Mouse (Mus musculus) cerebellum, adult 8-10 months (tissue): ENCODE measurements around the gene Mthfsd.
"Not testable (repeated sequence)": the region's sequence is repeated elsewhere in the genome, so short reads cannot be mapped to it uniquely, and the experiment has no call there.

Experiments used
- DNase-seq: peaks from one replicate; pipeline ENCODE4 v3.0.0; 2022

The Mthfsd gene

DNA sequence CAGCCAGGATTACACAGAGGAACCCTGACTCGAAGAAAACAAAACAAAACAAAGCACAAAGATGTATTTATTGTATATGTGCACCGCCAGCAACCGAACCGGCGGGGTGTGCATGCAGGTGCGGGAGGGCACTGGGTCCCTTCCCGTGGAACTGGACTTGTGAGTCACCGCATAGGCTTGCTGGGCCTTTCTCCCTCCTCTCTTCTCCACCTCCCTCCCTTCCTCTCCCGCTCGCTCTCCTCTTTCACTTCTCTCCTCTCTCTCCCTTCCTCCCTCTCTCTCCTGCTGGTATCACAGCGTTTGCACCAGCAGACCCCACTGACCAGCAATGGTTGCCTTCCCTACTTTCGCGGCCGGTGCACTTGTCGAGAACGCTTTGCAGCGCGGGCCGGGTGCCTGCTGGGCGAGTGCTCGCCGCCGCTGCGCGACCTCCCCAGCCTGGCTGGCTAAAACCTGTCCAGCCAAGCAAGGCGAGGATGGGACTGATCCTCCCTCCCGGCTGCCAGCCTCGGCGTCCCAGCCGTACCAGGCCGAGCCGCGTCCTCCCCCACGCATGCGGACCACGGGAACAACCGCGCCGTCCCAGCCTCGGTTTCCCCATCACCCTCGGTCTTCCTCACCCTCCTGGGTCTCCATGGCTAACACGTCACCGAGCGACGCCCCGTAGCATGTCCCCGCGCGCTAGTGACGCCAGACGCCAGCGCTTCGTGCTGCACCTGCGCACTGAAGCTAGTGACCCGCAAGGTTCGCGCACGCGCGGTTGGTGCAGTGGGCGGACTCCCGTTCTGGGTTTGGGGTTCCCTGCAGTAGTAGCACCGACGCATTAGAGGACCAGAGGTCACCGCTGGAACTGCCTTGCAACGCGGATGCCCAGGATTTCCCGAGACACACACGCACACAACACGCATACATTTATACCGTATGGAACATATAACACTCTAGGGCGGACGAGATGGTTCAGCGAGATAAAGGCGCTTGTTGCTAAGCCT, at the start of gene Mthfsd:
Gene Mthfsd (minus strand): TSS at position 725 of the 989 bp plus-strand sequence.
- DNase-seq = peak; percentile 98

DNA sequence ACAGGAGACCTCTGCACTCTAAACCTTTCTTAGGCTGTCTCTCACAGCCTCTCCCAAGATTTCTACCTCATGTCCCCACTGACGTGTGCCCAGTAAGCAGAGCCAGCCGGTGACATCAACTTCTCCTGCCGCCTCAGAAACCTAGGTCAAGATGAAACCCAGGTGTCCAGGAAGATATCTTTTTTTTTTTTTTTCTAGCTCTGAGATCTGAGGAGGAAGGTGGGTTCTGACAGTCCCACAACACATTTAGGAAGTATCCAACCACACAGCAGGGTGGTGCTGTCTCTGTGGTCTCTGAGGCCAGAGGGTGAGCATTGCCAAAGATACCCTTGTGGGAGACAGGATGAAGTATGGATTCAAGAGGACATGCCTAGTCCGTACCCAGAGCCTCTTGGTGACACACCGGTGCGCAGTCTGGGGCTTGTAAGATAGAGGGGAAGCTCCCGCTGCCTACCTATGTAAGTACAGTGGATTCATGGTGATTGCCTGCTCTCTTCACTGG, 48.8 kb upstream of the Mthfsd start:
- no peak for DNase-seq

DNA sequence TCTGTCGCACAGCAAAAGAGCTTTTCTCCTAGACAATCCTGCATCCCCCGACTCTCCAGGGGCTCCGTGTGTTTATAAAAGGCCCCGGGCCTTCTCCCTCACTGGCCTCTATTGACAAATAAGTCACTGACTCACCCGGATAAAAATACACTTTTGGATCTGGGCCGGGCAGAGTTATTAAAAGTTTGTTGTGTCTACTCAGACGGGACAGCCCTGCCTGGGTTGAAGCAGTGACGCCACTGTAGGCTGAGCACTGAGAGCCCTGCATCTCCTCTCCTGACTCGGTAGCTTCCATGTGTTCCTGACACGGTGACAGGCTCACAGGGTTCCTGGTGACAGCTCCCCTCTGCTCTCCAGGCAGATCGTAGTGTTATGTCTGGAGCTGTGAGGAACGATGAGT, 44.2 kb upstream of the Mthfsd start:
- no peak for DNase-seq

DNA sequence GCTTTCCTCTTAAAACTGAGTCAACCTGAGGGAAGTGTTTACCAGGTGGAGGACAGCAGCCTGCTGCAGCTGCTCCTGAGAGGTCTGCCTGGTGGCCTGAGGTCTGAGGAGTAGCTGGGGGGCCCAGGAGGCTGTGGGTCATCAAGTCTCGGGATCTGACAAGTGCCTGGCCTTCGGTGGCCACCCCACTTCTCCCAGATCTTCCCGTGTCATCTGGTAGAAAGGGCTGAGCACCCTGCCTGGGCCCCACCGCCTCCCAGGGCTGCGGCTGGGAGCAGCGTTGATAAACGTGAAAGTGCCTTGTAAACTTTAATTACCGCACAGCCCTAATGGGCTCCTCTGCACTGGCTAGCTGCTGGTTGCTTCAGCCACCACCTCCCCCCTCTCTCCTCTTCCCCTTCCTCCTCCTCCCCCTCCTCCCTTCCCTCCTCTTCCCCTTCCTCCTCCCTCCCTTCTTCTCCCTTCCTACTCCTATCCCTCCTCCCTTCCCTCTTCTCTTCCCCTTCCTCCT, 40.4 kb upstream of the Mthfsd start:
- no peak for DNase-seq

DNA sequence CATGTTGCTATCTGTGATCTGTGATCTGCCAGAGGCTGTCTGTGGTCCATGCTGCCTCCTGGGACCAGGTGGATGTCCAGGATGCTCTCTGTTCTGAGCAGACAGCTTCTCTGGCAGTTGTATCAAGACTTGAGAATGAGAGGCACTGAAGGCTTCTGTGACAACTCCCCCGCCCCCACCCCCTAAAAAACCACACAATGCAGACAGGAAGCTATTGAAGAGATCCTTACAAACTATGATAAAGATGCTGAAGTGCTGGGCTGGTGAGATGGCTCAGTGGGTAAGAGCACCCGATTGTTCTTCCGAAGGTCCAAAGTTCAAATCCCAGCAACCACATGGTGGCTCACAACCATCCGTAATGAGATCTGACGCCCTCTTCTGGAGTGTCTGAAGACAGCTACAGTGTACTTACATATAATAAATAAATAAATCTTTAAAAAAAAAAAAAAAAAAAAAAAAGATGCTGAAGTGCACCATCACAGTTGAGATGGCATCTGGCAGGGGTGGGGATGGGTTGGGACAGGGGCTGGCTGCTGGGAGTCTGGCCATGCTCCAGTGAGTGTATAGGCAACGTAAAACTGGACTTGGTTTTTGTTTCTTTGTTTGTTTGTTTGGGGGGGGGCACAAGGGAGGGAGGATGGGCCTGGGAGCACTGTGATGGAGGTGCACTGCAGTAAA, 37.4 kb upstream of the Mthfsd start:
- not testable (repeated sequence) for DNase-seq

DNA sequence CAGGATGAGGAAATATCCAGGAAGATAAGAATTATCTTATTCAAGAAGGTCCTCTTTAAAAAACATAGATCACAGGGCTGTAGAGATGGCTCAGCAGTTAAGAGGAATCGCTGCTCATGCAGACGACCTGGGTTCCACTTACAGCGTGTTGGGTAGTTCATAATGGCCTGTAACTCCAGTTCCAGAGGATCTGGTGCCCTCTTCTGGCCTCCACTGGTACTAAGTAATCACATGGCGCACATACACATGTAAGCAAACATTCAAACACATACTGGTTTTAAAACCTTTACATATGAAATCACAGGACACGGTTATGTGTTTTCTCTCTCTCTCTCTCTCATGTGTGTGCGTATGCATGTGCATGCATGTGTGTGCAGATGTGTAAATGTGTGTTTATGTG, 28.7 kb upstream of the Mthfsd start:
- no peak for DNase-seq

DNA sequence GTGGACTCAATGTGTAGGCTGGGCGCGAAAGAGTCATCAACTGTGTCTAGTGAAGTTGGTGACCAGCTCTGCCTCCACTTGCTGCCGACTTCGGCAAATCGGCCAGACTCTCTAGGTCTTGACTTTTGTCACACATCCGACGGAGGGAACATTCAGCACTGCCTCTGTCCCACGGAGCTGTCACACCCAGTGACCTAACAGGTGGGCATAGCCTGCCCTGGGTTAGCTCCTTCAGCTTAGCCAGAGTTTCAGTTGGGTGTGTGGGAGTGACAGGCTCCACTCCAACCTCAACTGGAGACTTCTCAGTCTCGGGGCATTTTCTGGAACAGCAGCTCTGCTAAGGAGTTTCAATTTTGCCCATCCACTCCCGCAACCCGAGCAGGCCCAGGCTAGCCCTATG, 26.3 kb upstream of the Mthfsd start:
- no peak for DNase-seq

DNA sequence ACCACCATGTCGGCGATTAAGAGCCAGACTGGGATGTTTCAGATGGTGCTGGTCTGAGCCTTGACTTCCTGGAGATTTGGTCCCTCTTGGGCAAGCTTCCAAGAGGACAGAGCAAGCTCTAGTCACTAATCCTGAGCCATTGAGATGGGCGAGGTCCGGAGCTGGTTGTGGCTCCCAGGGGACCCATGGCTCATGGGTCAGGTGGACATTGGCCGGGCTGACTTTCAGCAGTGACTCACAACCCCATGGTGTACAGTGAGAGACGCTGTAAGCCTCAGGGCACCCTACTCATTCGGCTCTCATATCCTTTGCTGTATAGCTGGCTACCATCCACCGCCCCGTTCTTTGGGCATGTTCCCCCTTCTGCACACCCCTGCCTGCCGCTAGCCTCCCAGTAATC, 25.9 kb upstream of the Mthfsd start:
- no peak for DNase-seq

DNA sequence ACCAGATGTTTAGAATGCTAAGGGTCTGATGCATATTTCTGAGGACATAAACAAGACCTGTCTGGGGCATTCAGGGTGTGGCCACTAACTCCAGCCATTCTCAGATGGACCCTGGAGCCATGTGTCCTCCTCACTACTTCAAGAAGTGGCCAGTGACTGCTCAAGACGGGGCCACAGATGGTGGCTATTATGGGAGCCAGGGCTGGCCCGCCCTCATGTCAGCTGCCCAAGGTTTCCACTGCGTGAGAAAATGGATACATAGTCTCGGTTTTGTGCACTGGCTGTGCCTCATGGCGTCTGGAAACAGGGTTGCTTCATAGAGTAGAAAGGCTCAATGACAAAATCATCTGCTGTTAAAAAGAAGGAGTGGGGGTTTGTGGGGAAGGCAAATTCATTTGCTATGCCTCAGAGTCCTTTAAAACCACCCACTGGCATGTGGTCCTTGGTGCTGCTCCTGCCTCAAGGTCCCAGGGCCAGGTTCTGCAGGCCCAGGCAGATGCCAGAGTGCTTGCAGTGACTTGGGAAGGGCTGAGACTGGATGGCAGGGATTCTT, 24.8 kb upstream of the Mthfsd start:
- no peak for DNase-seq

DNA sequence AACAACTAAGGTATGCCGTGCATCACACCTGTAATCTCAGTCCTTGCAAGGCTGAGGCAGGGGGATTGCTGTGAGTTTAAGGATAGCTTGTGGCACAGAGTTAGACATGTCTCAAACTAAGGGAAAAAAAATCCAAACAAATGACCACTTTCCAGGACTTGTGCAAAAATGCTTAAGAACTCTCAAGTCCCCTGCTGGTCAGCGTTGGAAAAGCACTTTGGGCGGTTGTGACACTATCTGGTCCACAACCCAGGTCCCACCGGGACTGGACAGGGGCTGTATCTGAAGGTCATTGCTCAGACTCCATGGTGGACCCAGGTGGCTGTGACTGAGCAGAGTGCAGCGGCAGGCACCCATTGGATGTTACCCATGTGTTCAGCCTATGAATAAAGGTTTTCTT, 22.3 kb upstream of the Mthfsd start:
- DNase-seq = no peak

DNA sequence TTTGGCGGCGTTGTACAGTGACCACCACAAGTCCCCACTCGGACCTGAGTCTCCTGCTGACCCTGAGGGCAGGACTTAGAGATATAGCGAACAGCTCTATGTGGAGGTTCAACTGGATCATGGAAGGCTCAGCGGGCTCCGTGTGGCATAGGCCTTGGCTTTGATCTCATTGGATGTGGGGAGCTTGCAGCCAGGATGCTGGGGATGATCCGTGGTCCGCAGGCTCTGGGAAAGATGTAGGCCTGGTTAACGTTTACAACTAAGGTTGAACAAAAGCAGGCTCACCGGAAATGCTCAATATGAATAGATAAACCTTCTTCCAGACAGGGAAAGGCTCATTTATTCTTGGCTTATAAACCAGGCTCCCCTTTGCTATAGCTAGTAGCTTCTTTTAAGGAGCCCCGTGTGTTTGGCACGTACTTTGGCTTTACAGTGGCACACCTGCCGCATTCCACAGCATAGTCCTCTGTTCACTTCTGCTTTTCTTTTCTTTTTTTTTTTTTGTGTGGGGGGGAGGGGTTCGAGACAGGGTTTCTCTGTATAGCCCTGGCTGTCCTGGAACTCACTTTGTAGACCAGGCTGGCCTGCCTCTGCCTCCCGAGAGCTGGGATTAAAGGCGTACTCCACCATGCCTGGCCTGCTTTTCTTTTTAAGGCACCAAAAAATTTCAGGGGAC, 21.2 kb upstream of the Mthfsd start:
- DNase-seq = no peak

DNA sequence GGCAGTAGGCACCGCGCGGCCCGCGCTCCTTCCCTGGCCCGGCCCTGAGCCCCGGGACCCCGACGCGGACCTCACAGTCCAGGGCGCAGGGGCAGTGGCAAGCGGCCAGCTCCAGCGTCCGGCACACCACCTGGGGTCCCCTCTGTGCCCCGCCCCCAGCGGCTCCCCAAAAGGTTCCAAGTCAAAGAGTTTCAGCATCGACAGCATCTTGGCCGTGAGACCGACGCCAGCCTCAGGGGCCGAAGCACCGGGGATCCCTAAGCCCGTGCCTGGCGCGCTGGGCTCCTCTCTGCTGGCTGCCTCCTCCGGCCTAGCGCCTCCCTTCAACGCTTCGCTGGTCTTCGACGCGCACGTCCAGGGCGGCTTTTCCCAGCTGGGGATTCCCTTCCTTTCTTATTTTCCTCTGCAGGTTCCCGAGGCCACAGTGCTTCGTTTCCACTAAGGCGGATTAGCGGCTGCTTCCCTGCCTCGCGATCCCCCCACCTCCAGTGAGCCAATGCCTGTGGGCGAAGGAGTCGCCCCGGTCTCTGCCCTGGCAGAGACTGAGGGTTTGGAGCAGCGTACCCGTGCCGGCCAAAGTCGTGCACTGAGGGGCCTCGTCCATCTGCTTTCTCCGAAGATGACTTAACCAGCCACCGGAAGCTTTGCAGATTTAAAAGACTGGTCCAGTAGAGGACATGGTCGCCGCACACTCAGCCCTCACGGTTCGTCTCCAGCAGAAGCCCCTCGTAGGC, 20.5 kb upstream of the Mthfsd start:
- DNase-seq = no peak

DNA sequence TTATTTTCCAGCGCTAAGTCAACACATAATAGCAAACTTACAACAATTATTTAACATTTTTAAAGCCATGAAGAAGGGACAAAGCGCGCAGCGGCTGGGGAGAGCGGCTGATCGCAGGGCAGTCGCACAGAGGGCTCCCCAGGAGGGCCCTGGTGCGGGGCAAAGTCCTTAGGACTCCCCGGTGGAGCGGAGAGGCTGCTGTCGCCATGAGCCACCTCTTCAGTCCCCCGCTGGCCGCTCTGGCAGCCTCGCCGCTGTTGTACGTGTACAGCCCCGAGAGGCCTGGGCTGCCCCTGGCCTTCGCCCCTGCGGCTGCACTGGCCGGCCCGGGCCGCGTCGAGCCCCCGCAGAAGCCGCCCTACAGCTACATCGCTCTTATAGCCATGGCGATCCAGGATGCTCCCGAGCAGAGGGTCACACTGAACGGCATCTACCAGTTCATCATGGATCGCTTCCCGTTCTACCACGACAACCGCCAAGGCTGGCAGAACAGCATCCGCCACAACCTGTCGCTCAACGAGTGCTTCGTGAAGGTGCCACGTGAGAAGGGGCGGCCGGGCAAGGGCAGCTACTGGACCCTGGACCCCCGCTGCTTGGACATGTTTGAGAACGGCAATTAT, 19.7 kb upstream of the Mthfsd start, which contains the start of gene Foxl1:
Gene Foxl1 (plus strand): TSS at position 185 of the 620 bp plus-strand sequence.
- no peak for DNase-seq

DNA sequence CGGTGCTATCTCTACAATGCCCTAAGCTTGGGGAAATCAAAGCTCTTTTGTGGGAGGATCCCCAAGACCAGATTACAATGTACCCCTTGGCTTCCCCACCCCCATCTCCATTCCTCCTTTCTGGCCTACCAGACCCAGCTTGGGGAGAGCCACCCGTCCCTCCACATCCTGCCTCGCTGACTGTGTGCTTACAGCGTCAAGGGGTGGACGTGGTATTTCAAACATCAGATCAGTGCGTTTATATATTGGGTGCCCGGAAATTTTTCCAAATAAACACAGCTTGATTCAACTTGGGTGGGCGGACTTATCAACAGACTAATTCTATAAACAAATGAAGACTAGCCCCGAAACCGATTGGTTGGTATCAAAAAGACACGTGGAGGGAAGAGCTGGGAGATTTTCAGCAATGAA, 19.1 kb upstream of the Mthfsd start:
- no peak for DNase-seq

DNA sequence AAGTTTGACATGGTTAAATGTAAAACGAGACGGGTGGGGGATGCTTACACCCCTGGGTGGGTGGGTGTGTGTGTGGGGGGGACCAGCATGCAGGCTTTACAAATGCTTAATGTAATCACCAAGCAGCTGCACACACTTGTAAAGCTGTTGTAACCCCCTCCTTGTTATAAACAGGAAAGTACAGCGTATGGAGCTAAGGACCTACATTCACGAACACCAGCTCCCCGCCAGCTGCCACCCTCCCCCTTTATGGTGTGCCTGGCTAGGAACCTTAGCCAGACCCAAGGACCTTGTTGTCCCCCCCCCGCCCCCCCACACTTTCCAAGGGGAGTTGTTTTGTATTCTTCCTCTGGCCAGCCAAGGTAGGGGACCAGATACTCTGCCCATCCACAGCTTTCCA, 18.5 kb upstream of the Mthfsd start:
- no peak for DNase-seq

DNA sequence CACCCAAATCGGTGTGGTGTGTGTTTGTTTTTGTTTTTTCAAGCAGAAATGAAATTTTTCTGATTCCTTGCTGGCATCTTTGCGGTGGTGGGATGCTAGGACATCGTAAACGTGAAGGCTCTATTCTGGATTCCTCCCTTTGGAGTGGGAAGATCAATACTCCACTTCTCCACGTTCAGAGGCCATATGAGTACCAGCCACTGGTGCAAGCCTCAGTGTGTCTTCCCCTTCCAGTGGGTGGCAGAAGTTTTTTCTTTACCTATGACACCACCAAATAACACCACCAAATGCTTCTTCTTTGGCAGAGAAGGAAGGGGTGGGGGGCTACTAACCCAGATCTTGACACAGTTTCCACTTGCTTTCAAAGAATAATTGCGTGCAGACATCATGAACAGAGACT, 18.0 kb upstream of the Mthfsd start:
- DNase-seq = no peak

DNA sequence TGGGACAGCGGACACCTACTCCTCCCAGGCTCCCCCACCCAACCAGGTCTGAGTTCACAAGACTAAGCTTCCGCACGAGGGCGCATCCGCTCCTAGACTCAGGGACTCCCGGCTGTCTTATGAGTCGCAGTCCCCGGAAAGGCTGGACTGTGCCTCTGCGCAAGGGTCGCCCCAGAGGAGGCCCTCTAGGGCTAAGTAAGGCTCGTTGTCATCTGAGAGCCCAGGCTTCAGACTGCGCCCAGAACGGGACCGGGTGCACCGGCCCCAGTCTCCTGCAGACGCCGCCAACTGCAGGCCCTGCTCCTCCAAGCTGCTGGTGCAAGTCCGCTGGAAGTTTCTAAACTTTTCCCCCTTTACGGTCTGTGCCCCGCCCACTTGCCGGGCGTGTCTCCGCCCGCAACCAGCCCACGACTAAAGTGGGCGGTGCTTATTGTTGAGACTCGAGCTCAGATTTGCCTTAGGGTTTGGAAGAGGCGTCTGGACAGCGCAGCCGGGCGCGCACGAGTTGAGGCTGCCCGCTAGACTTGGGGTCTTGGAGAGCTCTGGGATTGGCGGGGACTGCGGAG, 17.2 kb upstream of the Mthfsd start:
- DNase-seq = no peak

DNA sequence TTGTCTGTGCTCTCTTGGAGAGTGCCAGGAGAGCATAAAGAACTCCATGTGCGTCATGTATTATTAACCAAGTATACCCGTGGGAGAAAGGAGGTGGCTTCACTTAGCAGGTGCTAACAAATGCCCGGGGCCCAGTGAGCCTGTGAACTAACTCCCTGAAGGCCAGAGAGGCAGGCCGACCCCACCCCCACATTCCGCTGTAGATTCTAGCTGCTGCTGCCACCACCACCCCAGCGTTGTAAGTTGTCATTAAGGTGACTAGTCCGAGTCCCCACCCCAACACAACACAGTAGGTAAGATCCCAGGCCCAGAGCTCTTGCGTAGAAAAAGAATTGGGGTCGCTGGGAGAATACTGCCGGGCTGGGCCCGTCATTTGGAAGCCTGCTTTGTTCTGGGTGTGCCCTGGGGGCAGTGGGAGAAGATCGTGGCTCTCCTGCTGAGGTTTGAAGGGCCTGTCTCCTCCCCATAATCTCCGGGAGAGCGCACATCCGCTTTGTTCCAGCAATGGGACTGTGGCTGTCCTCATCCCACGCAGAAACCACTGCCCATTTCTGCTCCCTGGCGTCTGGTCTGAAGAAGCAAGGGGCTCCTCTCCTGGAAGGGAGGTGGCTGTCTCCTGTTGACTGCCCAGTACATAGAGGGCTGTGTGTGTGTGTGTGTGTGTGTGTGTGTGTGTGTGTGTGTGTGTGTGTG, 16.5 kb upstream of the Mthfsd start:
- no peak for DNase-seq

DNA sequence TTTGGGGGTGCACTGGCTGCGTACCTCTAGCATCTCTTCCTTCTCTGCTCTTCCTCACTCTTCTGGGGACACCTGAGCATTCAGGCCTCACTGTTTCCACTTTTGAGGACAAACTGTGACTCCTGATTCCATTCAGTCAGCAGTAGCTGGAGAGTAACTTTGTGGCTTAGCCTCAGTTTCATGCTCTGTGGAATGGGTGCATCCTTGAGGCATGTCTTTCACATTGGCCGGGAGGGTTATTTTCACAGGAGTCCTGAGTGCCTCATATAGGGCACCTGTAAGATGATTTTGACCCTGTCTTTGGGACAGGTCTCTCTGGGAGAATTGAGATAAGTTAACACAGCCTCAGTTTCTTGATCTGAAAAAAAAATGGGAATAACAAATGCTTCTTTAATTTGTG, 14.9 kb upstream of the Mthfsd start:
- no peak for DNase-seq

DNA sequence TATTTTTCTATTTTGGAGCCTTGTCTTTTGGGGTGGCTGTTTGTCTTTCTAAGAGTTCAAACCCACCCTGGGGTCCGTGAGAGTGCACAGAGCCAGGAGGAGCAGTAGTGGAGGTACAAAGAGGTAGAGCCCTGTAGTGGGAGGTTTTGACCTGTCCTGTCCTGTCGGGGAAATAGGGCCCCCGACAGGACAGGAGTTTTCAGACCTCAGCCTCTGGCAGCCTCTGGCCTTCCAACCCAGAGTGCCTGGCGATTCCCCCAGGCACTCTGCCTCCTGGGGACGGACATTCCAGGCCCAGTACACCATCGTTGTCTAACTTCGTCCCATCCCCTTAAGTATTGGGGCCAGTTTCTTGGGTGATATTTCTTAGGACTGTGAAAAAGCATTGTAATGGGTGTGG, 14.2 kb upstream of the Mthfsd start:
- no peak for DNase-seq

DNA sequence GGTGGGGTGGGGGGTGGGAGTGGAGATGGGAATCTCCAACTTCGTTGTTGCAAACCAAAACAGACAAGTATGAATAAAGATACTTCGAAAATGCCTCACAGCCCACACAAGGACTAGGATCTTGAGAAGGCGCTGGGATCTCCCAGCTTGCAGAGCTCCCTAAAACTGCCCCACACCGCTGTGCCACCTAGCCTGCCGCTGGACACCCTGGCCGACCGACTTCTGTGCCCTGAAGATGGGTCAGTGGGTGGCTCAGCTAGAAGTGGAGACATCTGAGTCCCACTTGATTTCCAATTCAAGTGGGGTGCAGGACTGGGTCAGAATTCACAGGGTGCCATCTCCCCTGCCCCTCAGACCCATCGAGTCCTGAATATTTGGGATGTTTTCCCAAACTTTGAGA, 13.5 kb upstream of the Mthfsd start:
- DNase-seq = no peak
